Mouse (Mus musculus): Measurements from ENCODE around the gene Tars2. TPM values are rescaled to one million over a fixed set of nuclear protein-coding genes. Genes with fewer than 3 reads are reported as not detected.

Tars2 gene
- polyA plus RNA-seq, 1 experiment from 2014 or later, result 58.9 TPM

DNA sequence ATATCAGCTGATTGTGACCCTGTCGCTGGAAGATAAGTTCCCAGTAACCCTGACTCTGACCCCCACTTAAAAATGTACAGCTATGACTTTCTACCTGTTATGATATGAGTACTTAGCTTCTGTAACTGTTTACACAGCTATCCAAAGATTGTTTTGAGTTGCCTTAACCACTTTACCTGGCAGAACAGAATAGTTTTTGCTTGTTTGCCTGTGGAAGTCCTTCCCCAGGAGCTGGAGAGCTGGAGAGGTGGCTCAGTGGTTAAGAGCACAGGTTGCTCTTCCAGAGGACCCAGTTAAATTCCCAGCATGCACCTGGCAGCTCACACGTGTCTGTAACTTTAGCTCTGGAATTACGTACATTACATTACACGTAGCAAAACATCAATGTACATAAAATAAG, 55.4 kb downstream of the Tars2 start:
- Histone ChIP-seq H3K4me3 (ENCODE audit: low read length) (no peak overlapping the region), H3K9ac (ENCODE audit: low read depth, low read length) (no peak overlapping the region), H3K4me2 (ENCODE audit: low read depth, low read length) (no peak overlapping the region), H3K4me1 (ENCODE audit: control insufficient read depth, insufficient read depth, low read length) (peaks cover 22% of the 10 kb centered on the region), H3K27me3 (replicated peaks; ENCODE audit: control insufficient read depth, insufficient read depth, low read length) (no peaks in the 10 kb centered on the region), H3K27ac (ENCODE audit: low read length) (no peak overlapping the region), H3K36me3 (ENCODE audit: control insufficient read depth, insufficient read depth, low read length) (no peaks in the 10 kb centered on the region), H3K9me3 (ENCODE audit: control insufficient read depth, low read length) (no peaks in the 10 kb centered on the region)
- 85% methylated on average over 4 of the region's 4 CpGs for WGBS
- ATAC-seq, result no peak

- no peak overlapping the region for H3K4me3 ChIP-seq (ENCODE audit: low read length)
- no peak for ATAC-seq
- no peaks in the 10 kb centered on the region for H3K9me3 ChIP-seq (ENCODE audit: control insufficient read depth, low read length)
- no peaks in the 10 kb centered on the region for H3K27me3 ChIP-seq (replicated peaks; ENCODE audit: control insufficient read depth, insufficient read depth, low read length)
- H3K27ac ChIP-seq (ENCODE audit: low read length), result no peak overlapping the region
- H3K36me3 ChIP-seq (ENCODE audit: control insufficient read depth, insufficient read depth, low read length), result no peaks in the 10 kb centered on the region
- no peak overlapping the region for H3K4me2 ChIP-seq (ENCODE audit: low read depth, low read length)
- 88% methylated on average over 3 of the region's 3 CpGs for WGBS
- H3K9ac ChIP-seq (ENCODE audit: low read depth, low read length), result no peak overlapping the region
- peaks cover 22% of the 10 kb centered on the region for H3K4me1 ChIP-seq (ENCODE audit: control insufficient read depth, insufficient read depth, low read length)
Measured at GRCm38 (mm10) chr3:95703276-95703675, 56.7 kb downstream of the Tars2 start.

DNA sequence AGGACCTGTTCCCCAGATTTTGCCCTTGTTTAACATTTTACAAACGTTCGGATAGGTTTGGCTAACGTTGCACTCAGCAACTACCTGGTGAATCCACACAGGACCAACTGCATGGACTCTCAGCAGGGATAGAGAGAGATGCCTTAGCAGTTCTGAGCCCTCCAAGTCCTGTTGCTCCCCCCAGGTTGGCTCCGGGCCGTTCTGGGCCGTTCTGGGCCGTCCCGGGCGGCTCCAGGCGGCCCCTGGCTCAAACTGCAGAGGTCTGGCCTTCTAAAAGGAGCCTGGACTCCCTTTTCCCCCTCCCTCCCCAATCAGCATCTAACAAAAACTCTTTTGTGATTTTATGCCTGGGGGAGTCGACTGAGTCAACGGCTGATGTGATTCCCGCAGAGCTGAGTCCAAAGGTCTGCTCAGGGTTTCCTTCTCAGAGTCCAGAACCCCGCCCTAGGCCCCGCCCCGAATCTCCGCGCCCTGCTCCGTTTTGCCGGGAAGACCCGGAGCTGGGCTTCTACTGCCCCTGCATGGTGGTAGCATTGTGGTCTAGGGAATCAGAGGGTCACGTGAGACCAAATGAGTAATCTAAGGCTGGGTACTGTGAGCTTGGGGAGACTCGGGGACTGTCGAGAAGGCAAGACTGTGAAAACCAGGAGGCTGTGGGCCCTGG, 58.0 kb downstream of the Tars2 start:
- peak overlapping the region; percentile 30 for H3K4me3 ChIP-seq (ENCODE audit: low read length)
- peaks cover 22% of the 10 kb centered on the region for H3K4me1 ChIP-seq (ENCODE audit: control insufficient read depth, insufficient read depth, low read length)
- peak overlapping the region; percentile 79 for H3K4me2 ChIP-seq (ENCODE audit: low read depth, low read length)
- 6% methylated on average over 24 of the region's 24 CpGs for WGBS
- no peaks in the 10 kb centered on the region for H3K36me3 ChIP-seq (ENCODE audit: control insufficient read depth, insufficient read depth, low read length)
- H3K9ac ChIP-seq (ENCODE audit: low read depth, low read length), result peak overlapping the region; percentile 66
- no peaks in the 10 kb centered on the region for H3K9me3 ChIP-seq (ENCODE audit: control insufficient read depth, low read length)
- peak overlapping the region; percentile 75 for H3K27ac ChIP-seq (ENCODE audit: low read length)
- H3K27me3 ChIP-seq (replicated peaks; ENCODE audit: control insufficient read depth, insufficient read depth, low read length), result no peaks in the 10 kb centered on the region
- ATAC-seq, result peak; percentile 97

DNA sequence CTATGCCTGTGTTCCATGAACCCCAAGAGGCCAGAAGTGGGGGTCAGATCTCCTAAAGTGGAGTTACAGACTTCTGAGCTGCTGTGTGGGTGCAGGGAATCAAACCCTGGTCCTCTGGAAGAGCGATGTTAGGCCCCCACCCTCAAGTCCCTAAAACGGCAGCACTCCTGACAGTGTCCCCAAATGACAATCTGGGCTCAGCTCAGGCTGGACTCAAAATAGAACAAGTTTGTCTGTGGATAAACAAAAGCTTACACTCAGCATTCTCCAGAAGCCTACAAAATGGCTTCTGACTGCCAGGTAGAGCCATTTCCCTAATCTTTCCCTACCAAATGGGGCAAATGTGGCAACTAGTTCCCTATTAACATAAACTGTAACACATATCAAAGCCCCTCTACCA, 58.9 kb downstream of the Tars2 start:
- H3K36me3 ChIP-seq (ENCODE audit: control insufficient read depth, insufficient read depth, low read length), result no peaks in the 10 kb centered on the region
- ATAC-seq, result no peak
- peak overlapping the region; percentile 75 for H3K27ac ChIP-seq (ENCODE audit: low read length)
- H3K9me3 ChIP-seq (ENCODE audit: control insufficient read depth, low read length), result no peaks in the 10 kb centered on the region
- no peak overlapping the region for H3K4me3 ChIP-seq (ENCODE audit: low read length)
- H3K4me2 ChIP-seq (ENCODE audit: low read depth, low read length), result no peak overlapping the region
- H3K4me1 ChIP-seq (ENCODE audit: control insufficient read depth, insufficient read depth, low read length), result peaks cover 29% of the 10 kb centered on the region
- no peaks in the 10 kb centered on the region for H3K27me3 ChIP-seq (replicated peaks; ENCODE audit: control insufficient read depth, insufficient read depth, low read length)
- H3K9ac ChIP-seq (ENCODE audit: low read depth, low read length), result no peak overlapping the region
- 75% methylated on average over 2 of the region's 2 CpGs for WGBS

GRCm38 (mm10) chr3:95700233-95700681, 59.7 kb downstream of the Tars2 start:
- Histone ChIP-seq H3K27ac (ENCODE audit: low read length) (no peak overlapping the region), H3K9ac (ENCODE audit: low read depth, low read length) (peak overlapping the region; percentile 15; the same call in 1 of the 2 replicates), H3K4me3 (ENCODE audit: low read length) (no peak overlapping the region), H3K4me1 (ENCODE audit: control insufficient read depth, insufficient read depth, low read length) (peaks cover 32% of the 10 kb centered on the region), H3K27me3 (replicated peaks; ENCODE audit: control insufficient read depth, insufficient read depth, low read length) (no peaks in the 10 kb centered on the region), H3K9me3 (ENCODE audit: control insufficient read depth, low read length) (no peaks in the 10 kb centered on the region), H3K36me3 (ENCODE audit: control insufficient read depth, insufficient read depth, low read length) (no peaks in the 10 kb centered on the region), H3K4me2 (ENCODE audit: low read depth, low read length) (no peak overlapping the region)
- no peak for ATAC-seq
- 71% methylated on average over 6 of the region's 6 CpGs for whole genome bisulfite sequencing

DNA sequence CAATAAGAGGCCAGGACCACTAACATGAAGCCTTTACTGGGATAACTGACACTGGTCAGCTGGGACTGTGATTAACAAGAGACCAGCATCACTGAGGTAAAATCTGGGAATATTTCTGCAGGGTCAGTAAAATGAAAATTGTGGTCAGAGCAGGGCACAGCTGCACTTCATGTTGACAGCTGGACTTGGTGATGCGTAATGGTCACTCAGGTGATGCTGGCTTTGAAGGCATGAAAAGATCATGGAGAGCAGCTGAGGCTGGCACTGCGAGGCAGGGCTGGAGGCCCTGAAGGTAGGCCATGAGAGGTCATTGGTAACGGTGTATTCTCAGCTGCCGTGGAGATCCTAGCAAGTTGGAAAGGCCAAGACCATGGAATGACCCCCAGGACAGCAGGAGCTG, 61.7 kb downstream of the Tars2 start:
- no peak overlapping the region for H3K27ac ChIP-seq (ENCODE audit: low read length)
- H3K4me1 ChIP-seq (ENCODE audit: control insufficient read depth, insufficient read depth, low read length), result peaks cover 41% of the 10 kb centered on the region
- WGBS, result 94% methylated on average over 4 of the region's 4 CpGs
- H3K9me3 ChIP-seq (ENCODE audit: control insufficient read depth, low read length), result no peaks in the 10 kb centered on the region
- no peaks in the 10 kb centered on the region for H3K36me3 ChIP-seq (ENCODE audit: control insufficient read depth, insufficient read depth, low read length)
- no peak for ATAC-seq
- H3K4me2 ChIP-seq (ENCODE audit: low read depth, low read length), result no peak overlapping the region
- no peak overlapping the region for H3K4me3 ChIP-seq (ENCODE audit: low read length)
- no peak overlapping the region for H3K9ac ChIP-seq (ENCODE audit: low read depth, low read length)
- H3K27me3 ChIP-seq (replicated peaks; ENCODE audit: control insufficient read depth, insufficient read depth, low read length), result no peaks in the 10 kb centered on the region

DNA sequence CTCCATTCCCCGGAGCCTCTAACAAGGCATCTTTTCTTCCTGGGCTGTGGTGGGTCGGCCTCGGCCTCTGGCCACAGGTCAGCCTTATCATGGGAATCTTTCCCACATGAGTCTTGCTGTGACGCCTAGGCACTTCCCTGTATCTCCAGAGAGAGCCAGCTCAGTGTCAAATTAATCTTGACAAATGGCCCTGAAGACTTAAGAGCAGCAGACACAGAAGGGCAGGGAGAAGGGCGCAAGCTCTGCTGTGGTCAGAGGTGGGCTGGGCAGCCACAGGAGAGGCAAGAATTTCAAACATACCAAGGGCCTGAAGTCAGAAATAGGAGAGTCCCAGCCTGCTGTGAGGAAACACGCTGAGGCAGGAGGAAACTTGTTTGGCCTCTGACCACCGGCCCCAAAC, 63.6 kb downstream of the Tars2 start:
- WGBS, result 19% methylated on average over 7 of the region's 7 CpGs
- no peak overlapping the region for H3K9ac ChIP-seq (ENCODE audit: low read depth, low read length)
- H3K4me3 ChIP-seq (ENCODE audit: low read length), result no peak overlapping the region
- no peak for ATAC-seq
- no peak overlapping the region for H3K27ac ChIP-seq (ENCODE audit: low read length)
- H3K4me2 ChIP-seq (ENCODE audit: low read depth, low read length), result no peak overlapping the region
- no peaks in the 10 kb centered on the region for H3K9me3 ChIP-seq (ENCODE audit: control insufficient read depth, low read length)
- H3K4me1 ChIP-seq (ENCODE audit: control insufficient read depth, insufficient read depth, low read length), result peaks cover 34% of the 10 kb centered on the region
- H3K36me3 ChIP-seq (ENCODE audit: control insufficient read depth, insufficient read depth, low read length), result no peaks in the 10 kb centered on the region
- no peaks in the 10 kb centered on the region for H3K27me3 ChIP-seq (replicated peaks; ENCODE audit: control insufficient read depth, insufficient read depth, low read length)

- Histone ChIP-seq H3K27ac (ENCODE audit: low read length) (no peak overlapping the region), H3K27me3 (replicated peaks; ENCODE audit: control insufficient read depth, insufficient read depth, low read length) (no peaks in the 10 kb centered on the region), H3K4me3 (ENCODE audit: low read length) (no peak overlapping the region), H3K4me2 (ENCODE audit: low read depth, low read length) (no peak overlapping the region), H3K9ac (ENCODE audit: low read depth, low read length) (no peak overlapping the region), H3K9me3 (ENCODE audit: control insufficient read depth, low read length) (no peaks in the 10 kb centered on the region), H3K4me1 (ENCODE audit: control insufficient read depth, insufficient read depth, low read length) (peaks cover 28% of the 10 kb centered on the region; the same call in 1 of the 2 replicates), H3K36me3 (ENCODE audit: control insufficient read depth, insufficient read depth, low read length) (no peaks in the 10 kb centered on the region)
- WGBS, result 41% methylated on average over 3 of the region's 3 CpGs
- no peak for ATAC-seq
Measured at GRCm38 (mm10) chr3:95695796-95696195, 64.2 kb downstream of the Tars2 start.

DNA sequence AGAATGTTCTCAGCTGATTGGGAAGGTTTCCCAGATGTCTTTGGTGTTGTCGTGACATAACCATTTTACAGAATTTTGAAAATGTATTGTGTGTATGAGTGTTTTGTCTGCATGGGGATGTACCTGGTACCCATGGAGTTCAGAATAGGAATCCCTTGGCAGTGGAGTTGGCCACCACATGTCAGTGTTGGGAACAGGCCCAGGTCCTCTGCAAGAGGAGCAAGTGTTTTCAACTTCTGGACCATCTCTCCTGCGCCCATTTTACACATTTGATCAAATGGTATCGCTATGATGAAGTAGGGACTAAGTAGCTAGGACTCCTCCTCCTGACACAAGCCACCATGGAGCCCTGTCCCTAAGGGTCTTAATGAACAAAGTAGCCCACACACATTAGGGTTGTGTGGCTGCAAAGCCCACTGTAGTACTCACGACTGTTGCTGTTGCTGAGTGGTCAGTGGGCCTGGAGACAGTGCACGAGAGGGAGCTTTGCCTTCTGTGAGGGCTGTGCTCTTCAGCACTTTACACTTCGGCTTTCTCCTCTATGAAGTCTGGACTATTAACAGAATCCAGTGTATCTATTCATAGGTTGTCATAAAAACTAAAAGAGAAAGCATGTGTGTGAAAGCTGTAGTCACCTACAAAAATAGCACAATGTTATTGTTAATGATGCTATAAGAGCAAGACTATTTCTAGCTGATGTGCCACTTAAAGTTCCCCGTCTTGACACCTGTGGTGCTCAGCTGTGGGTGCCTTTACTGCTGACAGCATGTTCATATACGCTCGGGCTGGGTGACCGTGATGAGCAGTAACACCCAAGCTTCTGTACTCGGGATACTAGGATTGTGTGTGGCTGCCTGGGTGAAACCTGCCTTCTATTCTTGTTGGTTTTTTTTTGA, 65.0 kb downstream of the Tars2 start:
- ATAC-seq, result no peak
- no peak overlapping the region for H3K27ac ChIP-seq (ENCODE audit: low read length)
- H3K4me1 ChIP-seq (ENCODE audit: control insufficient read depth, insufficient read depth, low read length), result peaks cover 23% of the 10 kb centered on the region
- 84% methylated on average over 11 of the region's 11 CpGs for WGBS
- no peak overlapping the region for H3K4me3 ChIP-seq (ENCODE audit: low read length)
- no peak overlapping the region for H3K9ac ChIP-seq (ENCODE audit: low read depth, low read length)
- H3K9me3 ChIP-seq (ENCODE audit: control insufficient read depth, low read length), result no peaks in the 10 kb centered on the region
- no peaks in the 10 kb centered on the region for H3K36me3 ChIP-seq (ENCODE audit: control insufficient read depth, insufficient read depth, low read length)
- H3K27me3 ChIP-seq (replicated peaks; ENCODE audit: control insufficient read depth, insufficient read depth, low read length), result no peaks in the 10 kb centered on the region
- no peak overlapping the region for H3K4me2 ChIP-seq (ENCODE audit: low read depth, low read length)
